Mouse (Mus musculus): ENCODE data around the gene 2410002F23Rik.
"Not testable (repeated sequence)": the region's sequence is repeated elsewhere in the genome, so short reads cannot be mapped to it uniquely, and the experiment has no call there.

The 2410002F23Rik gene

DNA sequence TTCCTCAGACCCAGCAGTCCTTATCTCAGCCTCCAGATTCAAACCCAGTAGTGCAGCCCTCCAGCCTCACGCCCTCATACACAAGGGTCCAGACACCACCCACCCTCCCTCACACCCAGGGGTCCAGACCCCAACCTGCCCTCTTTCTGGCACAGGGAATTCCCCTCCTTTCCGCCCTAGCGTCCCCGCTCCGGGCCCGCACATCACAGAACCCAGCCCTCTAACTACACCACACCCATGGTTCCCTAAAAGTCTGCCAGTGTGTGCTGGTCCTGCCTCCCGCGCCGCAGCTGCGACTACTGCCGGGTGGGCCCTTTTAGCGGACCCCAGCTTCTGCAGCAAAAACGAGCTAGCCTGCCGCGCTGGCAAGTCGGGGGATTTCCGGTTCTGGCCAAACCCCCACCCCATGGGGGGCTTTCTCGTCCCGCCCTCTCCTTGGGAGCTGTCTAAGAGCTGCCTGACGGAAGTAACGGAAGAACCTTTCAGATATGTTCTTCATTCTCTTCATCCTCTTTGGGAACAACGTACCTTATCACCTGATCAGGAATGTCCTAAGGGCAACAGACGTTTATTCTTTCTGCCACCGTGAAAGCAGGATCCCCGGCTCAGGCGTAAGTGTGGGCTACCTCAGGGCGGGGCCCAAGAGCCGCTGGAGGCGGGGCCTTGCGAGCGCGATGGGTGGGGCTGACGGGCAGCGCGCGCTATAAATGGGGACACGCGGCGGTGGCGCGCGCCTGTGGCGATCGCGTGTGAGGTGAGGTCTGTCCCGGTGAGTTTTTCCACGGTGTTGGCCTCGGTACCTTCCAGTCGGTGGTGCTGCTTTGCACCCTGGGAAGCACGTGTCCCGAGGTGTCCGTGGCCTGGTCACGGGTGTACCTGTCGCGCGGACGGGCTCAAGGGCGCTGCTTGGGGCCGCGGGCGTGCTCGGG, at the start of gene 2410002F23Rik, which contains the start of gene 1700028J19Rik:
Gene 2410002F23Rik, plus strand, starts transcription at position 668 of the 929 bp plus-strand sequence.
Gene 1700028J19Rik, minus strand, starts transcription at position 641 of the 929 bp plus-strand sequence.
- peak; percentile 90 for DNase-seq (ENCODE audit: low spot score)

DNA sequence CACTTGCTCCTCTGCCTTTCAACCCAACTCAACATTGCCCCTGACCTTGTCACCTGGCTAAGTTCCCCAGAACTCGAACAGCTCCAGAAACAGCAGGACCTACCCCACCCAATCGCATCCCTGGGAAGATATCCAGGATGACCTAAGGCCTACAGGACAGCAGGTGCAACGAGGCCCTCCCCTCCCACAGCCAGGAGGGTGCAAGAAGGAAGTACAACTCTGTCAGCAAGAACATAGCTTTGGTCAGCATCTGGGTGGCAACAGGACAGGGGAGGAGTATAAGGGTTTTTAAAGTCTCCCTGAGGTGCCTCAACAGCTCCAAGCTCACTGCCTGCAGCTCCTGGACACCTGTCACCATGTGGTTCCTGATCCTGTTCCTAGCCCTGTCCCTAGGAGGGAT, 48.6 kb upstream of the 2410002F23Rik start, which contains the start of gene Klk1b3:
Gene Klk1b3, plus strand, starts transcription at position 301 of the 400 bp plus-strand sequence.
- no peak for DNase-seq (ENCODE audit: low spot score)

DNA sequence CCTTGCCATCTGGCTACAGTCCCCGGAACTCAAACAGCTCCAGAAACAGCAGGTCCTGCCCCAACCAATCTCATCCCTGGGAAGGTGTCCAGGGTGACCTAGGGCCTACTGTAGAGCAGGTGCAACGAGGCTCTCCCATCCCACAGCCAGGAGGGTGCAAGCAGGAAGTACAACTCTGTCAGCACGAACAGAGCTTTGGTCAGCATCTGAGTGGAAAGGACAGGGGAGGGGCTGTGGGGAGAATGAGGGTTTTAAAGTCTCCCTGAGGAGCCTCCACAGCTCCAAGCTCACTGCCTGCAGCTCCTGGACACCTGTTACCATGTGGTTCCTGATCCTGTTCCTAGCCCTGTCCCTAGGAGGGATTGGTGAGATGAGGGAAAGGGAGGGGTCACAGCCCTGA, 39.4 kb upstream of the 2410002F23Rik start, which contains the start of gene Klk1b4:
Gene Klk1b4, plus strand, starts transcription at position 301 of the 400 bp plus-strand sequence.
- not testable (repeated sequence) for DNase-seq (ENCODE audit: low spot score)

DNA sequence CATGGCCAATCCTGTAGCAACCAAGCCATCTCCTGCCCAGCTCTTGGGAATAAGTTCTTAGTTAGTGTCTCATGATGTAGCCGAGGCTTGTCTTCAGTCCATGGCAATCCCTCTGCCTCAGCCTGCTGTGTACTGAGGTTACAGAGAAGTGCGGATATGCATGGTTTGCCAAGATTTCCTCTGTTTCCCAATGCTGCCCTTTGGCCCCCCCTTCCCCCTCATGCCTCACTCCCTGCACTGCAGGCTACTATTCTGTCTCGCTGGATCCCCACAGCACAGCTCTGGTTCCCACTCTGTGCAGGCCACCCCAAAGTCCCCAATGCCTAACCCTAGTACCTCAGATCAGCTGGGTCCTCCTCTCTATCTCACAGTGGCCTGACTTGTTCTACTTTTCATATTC, 38.2 kb upstream of the 2410002F23Rik start:
- no peak for DNase-seq (ENCODE audit: low spot score)

DNA sequence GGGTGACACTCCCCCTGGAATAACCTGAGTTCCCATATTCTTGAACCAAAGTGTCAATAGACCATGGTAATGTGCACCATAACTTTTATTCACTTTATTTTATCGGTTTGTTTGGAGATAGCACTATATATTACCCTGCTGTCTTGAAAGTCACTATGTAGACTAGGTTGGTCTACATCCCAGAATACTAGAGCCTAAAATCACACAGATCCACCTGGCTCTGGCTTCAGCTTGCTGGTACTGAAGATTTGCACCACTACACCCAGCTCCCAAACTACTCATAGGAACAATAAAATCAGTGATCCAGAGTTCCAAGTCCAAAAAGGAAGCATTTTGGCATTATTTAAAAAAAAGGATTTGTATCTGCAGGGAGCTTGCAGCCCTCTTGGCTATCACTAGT, 30.9 kb upstream of the 2410002F23Rik start, which contains the start of gene Klk1b5:
Gene Klk1b5, plus strand, starts transcription at position 301 of the 400 bp plus-strand sequence.
- DNase-seq (ENCODE audit: low spot score), result no peak

DNA sequence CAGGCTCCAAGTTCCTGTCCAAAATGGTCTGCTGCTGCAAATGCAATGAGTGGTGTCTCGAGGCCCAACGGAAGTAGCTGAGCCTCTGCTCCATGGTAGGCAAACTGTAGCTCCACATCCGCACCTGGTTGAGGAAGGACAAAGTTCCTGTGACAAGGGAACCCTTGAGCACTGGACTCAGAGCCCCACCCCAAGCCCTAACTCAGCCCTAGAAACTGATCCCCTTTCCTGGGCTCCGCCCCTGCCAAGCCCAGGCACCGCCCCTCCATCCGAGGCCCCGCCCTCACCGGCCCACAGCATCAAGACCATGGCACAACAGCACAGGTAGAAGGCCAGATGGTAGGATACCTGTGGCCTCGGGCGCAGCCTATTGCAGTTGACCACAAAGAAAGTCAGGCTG, 24.9 kb upstream of the 2410002F23Rik start:
- DNase-seq (ENCODE audit: low spot score), result not testable (repeated sequence)

DNA sequence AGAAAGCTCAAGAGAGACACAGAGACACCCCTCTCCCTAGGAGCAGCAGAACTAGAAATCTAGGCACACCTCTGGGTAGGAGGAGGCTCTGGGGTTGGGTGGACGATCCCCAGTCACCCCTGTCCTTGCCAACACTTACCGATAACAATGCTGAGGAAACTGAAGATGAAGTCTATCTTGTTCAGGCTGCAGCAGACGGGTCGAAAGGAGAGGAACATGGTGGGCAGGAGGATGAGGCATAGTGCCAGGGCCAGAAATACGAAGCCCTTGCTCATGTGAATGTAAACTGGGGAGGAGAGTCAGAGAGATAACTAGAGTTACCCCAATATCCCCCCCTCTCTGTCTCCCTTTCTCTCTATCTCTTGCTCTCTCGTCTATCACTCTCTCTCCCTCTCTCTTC, 24.2 kb upstream of the 2410002F23Rik start:
- DNase-seq (ENCODE audit: low spot score), result not testable (repeated sequence)

DNA sequence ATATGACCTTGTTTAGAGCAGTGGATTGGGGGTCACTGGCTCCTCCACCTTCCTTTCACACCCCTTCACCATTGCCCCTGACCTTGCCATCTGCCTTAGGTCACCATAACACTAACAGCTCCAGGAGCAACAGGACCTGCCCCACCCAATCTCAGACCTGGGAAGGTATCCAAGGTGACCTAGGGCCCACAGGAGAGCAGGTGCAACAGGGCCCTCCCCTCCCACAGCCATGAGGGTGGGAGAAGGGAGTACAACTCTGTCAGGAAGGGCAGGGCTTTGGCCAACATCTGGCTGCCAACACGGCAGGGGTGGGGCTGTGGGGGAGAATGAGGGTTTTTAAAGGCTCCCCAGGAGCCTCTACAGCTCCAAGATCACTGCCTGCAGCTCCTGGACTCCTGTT, 21.4 kb upstream of the 2410002F23Rik start, which contains the start of gene Klk1:
Gene Klk1, plus strand, starts transcription at position 285 of the 400 bp plus-strand sequence.
- no peak for DNase-seq (ENCODE audit: low spot score)

DNA sequence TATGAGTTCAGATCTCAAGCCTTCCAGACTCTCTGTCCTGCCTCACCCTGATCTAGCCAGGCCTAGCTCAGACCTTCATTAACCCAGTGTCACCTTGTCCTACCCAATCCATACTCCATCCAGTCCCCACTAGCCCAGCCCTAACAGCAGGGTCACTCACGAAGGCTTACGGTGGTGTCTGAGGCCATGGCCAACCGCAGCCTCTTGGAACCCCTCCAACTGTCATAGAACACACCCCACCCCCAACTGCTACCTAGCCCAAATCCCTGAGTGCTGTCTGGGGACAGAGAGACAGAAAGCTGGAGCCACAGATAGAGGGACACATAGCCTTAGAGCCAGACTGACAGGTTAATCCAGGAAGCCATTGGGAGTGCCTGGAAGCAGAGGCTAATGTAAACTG, 10.6 kb upstream of the 2410002F23Rik start, which contains the start of gene Gm36864:
Gene Gm36864, plus strand, starts transcription at position 269 of the 400 bp plus-strand sequence.
- no peak for DNase-seq (ENCODE audit: low spot score)

DNA sequence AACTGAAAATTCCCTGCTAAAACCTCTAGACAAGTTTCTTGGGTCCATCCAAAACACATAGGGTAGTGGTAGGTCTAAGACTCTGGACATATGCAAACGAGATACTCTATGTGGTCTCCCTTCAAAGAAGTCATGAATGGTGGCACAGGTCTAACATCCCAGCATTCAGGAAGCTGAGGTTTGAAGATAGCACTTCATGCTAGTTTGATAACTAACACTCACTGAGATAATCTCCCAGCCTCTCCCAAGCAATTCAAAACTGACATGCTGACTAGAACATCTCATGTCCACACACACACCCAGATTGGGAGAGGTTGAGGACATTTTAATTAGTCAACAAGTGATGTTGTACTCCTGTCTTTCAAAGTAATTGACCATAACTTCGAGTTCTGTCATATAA, 6.6 kb upstream of the 2410002F23Rik start:
- no peak for DNase-seq (ENCODE audit: low spot score)

DNA sequence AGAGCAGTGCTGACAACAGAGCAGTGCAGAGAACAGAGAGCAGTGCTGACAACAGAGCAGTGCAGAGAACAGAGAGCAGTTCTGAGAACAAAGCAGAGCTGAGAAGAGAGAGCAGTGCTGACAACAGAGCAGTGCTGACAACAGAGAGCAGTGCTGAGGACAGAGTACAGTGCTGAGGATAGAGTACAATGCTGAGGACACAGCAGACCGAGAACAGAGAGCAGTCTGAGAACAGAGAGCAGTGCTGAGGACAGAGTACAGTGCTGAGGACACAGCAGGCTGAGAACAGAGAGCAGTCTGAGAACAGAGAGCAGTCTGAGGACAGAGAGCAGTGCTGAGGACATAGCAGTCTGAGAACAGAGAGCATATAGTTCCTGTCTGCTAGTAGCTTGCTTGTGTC, 5.8 kb upstream of the 2410002F23Rik start:
- no peak for DNase-seq (ENCODE audit: low spot score)

DNA sequence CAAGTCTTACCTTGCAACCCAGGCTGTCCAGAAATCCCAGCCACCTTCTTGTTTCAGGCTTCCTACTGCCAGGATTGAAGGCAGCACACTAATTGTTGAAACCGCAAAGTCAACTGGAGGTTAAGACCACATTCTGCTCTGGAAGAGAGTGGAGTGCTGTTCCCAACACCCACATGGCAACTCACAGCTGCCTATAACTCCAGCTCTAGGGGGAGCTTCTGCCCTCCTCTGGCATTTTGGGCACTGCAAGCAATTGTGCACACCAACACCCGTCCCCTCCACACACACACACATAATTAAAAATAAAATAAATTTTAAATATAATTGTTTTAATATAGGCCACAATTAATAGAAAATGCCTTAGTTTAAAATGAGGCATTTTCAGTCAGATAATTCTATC, 5.4 kb upstream of the 2410002F23Rik start:
- DNase-seq (ENCODE audit: low spot score), result no peak

DNA sequence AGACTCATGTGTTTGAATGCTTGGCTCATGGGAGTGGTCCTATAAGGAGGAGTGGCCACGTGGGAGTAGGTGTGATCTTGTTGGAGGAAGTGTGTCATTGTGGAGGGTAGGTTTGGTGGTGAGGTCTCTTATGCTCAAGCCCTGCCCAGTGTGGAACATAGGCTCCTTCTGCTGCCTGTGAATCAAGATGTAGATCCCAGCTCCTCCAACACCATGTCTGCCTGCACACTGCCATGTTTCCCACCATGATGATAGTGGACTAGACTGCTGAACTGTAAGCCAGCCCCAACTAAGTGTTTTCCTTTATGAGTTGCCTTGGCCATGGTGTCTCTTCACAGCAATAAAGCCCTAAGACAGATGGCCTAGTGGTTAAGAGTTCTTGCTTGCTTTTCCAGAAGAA, 2.4 kb upstream of the 2410002F23Rik start:
- DNase-seq (ENCODE audit: low spot score), result no peak

DNA sequence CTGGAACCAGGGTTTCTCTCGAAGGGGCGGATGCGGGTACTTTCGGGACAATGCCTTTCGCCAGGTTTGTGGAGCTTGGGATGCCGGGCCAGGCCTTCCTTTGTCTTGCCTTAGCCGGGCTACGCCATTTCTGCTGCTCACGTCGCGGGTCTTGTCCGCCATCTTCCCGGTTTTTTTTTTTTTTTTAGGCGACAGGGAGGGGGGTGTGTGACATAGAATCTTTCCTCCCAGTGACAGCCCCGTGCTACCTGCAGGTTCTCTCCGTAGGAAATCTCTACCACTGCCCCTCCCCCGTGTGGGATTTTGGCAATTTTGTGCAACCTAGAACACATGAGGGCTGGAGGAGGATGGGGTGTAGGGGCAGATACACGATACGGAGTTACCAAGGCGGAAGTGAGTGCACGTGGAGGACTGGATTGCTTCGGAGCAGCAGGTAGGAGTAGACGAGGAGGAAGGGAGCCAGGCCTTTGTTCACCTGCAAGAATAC, 505 bp downstream of the 2410002F23Rik start:
- DNase-seq (ENCODE audit: low spot score), result peak; percentile 62

DNA sequence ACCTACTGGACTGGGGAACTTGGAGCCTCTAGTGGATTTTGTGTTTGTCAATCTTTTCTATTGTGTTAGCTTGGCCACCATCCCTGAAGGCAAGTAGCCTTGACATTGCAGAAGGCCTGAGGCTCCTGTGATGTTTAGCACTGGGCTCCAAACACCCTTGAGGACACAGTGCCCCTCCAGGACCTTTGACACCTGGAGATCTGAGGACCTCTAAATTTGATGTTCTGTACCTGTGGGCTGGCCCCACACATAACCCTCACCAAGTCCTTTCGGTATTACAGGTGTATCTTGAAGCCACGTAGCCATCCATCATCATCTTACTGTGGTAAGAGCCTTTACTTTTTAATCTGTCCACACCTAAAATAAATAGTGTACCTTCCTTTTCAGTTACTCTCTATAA, 1.4 kb downstream of the 2410002F23Rik start:
- DNase-seq (ENCODE audit: low spot score), result no peak

DNA sequence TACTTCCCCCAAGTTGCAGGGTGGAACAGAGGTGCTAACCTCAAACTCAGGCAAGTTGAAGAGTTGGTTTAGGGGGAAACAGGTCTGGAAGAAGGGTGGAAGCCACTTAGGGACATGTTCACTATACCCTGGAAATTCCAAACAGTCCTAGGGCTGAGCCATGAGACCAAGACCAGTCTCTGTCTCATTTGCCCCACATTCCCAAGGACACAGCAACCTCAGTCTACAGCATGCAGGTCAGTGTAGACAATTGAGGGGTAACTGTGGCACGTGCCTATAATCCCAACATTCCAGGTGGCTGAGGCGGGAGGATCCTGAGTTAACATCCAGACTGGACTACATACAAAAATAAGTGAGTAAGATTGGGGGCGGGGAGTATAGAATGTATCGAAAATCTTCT, 2.7 kb downstream of the 2410002F23Rik start:
- no peak for DNase-seq (ENCODE audit: low spot score)

DNA sequence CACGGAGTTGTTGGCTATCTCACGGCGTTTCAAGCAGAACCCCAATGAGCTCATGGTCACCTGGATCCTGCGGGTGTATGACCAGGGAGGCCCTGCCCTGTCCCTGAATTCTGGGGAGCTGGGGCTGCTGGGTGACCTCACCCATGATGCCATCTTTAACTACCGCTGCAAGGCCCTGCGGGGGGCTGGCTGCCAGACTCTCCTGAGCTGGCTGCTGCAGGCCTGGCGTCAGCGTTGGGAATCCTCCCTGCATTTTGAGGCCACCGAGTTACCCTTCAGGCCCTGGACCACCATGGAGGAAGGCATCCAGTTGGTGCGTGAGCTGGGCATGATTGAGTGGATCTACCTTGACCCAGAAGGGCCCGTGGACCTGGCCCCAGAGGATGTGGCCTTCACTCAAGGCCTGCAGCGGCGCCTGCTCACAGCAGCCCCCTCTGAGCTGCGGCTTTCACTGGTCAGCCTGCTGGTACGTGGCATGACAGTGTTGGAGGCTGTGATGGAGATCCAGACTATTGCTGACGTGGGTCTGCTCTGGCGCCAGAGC, 4.3 kb downstream of the 2410002F23Rik start:
- not testable (repeated sequence) for DNase-seq (ENCODE audit: low spot score)

DNA sequence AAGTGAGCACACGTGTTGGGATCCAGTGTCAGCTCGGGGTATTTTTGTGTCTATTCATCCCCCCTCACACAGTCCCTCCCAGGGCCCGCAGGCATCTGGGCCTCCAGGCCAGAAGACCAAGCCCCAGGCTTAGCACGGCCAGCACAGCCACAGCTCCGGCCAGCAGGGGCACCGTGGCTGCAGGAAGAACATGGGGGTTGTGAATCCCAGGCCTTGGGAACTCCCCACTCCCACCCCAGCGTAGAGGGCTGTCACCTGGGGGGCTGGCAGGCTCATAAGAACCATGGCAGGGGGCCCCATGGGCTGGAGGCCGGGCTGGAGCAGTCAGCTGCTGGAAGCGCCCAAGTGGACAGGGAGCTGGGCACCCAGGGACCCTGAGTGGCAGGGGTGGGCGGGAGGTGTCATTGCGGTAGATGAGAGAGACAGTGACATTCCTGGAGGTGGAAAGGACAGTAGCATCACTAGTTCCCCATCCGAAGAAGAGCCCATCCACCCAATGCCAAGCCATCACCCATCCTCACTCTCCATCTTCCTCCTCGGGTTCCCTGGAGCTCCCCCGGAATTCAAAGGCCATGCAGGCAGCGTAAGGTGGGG, 6.6 kb downstream of the 2410002F23Rik start:
- DNase-seq (ENCODE audit: low spot score), result no peak

DNA sequence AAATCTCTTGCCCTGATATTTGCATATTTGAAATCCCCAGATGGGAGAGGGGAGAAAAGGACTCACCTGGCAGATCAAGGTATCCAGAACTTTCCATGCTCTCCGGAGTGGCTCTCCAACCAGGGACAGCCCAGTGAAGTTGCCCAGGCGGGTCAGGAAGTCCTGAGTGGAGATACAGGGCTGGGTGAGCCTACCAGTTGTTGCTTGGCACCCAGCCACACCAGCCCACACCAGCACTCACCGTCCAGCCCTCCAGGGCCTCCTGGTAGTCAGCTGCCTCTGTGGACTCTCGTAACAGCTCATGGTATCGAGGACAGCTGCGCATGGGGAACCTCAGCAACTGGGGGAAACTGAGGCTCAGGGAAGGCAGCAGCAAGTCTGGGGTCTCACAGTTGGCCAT, 8.4 kb downstream of the 2410002F23Rik start:
- peak; percentile 34 for DNase-seq (ENCODE audit: low spot score)

DNA sequence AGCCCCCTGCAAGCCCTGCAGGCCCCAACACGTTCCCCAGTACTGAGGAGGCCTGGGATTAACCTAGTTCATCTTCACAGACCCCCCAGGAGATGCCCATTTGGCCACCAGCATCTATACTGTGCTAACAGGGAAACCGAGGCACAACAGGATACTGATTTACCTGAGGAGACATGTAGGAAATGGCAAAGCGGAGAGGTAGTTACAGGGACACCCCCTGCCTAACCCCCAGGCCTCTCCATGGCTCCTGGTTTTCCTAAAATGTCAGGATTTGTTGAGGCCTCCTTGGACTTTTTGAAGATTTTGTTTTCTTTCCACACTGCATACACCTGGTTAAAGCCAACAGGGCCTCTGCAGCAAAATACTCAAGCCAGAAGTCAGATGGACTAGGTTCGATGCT, 10.8 kb downstream of the 2410002F23Rik start, which contains the start of gene Acp4:
Gene Acp4, minus strand, starts transcription at position 101 of the 400 bp plus-strand sequence.
- no peak for DNase-seq (ENCODE audit: low spot score)

DNA sequence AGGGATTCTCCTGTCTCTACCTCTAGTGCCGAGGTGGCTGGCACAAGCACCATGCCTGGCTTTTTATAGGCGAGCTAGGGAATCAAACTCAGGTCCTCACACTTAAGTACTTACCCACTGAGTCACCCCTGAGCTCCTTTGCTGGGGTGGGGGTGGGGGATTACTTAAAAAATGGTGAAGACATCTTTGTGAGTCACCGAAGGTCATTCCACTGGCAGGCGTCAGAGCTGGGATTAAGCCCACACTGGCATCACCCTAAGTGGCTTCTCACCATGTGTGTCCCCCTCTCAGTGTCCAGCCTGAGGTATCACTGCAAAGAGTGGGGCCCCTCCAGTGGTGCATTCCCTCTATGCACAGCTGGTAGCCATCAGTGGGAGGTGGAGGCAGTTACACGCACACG, 13.9 kb downstream of the 2410002F23Rik start:
- no peak for DNase-seq (ENCODE audit: low spot score)

DNA sequence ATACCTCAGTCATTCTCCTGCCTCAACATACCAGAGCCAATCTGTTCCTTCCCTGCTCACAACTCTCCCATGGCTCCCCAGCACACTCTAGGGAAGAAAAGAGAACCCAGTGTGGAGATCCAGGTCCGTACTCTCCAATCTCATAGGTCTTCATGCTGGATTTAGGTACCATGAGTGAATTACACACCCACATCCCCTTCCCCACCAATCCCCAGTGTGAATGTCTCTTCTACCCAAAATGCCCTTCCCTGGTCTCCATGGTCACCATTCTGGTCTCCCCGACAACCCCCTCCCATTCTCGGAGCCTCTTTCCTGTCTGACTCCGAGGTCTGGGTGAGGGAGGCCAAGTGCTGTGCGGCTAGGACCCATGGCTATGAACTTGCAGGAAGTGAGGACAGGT, 14.6 kb downstream of the 2410002F23Rik start, which contains the start of gene Gm15517:
Gene Gm15517, plus strand, starts transcription at position 301 of the 400 bp plus-strand sequence.
- no peak for DNase-seq (ENCODE audit: low spot score)
